Comparison of ENCODE assay signal across 8 mouse cellular contexts in genomic region chr2:48950252-48950315, GRCm38 (mm10). TPM values are rescaled to one million over a fixed set of nuclear protein-coding genes. Genes with fewer than 3 reads are reported as not detected.
DNase-seq lines count a peak whose midpoint lies in the region; ATAC-seq and TF ChIP-seq lines count a peak whose summit lies in the region.

Orc4 (minus strand) TSS chr2:48950277.

- no peaks in the 10 kb centered on the region for H3K36me3 ChIP-seq in forebrain, postnatal 0 days (ENCODE audit: insufficient read depth)
- no peaks in the 10 kb centered on the region for H3K36me3 ChIP-seq in hindbrain, embryonic 15.5 days
- H3K36me3 ChIP-seq in macrophage (ENCODE audit: inconsistent target), result no peaks in the 10 kb centered on the region

- DNase-seq in frontal cortex, adult 2 months (ENCODE audit: extremely low spot score in 1 of 2, low spot score in 1 of 2), result no peak
- no peak for DNase-seq in frontal cortex, postnatal 10 days (ENCODE audit: low spot score in 2 of 2)
- DNase-seq in adipocyte (ENCODE audit: low spot score), result peak; percentile 64
- no peak for DNase-seq in forebrain, postnatal 0 days
- DNase-seq in MN1 (ENCODE audit: low spot score), result no peak
- no peak for DNase-seq in natural killer cell, adult 2 months (ENCODE audit: low spot score in 2 of 2)

- H3K4me1 ChIP-seq in forebrain, postnatal 0 days (ENCODE audit: insufficient read depth), result peaks cover 13% of the 10 kb centered on the region; the same call in 1 of the 2 replicates
- H3K4me1 ChIP-seq in hindbrain, embryonic 15.5 days (replicated peaks), result peaks cover 17% of the 10 kb centered on the region

- peak within 1 kb of the TSS; percentile 62 for H3K4me2 ChIP-seq in forebrain, postnatal 0 days (ENCODE audit: low read depth)
- peak within 1 kb of the TSS; percentile 58 for H3K4me2 ChIP-seq in hindbrain, embryonic 15.5 days

- no peak for ATAC-seq in forebrain, postnatal 0 days
- ATAC-seq in hindbrain, embryonic 15.5 days (ENCODE audit: low FRiP score, low read depth), result no peak

- no peaks in the 10 kb centered on the region for H3K27me3 ChIP-seq in forebrain, postnatal 0 days (ENCODE audit: insufficient read depth, low read length)
- no peaks in the 10 kb centered on the region for H3K27me3 ChIP-seq in hindbrain, embryonic 15.5 days

- peaks cover 97% of the 10 kb centered on the region for H3K79me2 ChIP-seq in macrophage (ENCODE audit: inconsistent target)

- no peak for TF ChIP-seq CTCF in forebrain, postnatal 0 days (IDR thresholded peaks at IDR 0.05; ENCODE audit: low read depth)

- H3K9me3 ChIP-seq in forebrain, postnatal 0 days (ENCODE audit: low read length), result no peaks in the 10 kb centered on the region
- H3K9me3 ChIP-seq in hindbrain, embryonic 15.5 days, result no peaks in the 10 kb centered on the region

- peak within 1 kb of the TSS; percentile 97 for H3K27ac ChIP-seq in forebrain, postnatal 0 days (ENCODE audit: low read depth, low read length)
- peak within 1 kb of the TSS; percentile 96 for H3K27ac ChIP-seq in hindbrain, embryonic 15.5 days (replicated peaks)
- H3K27ac ChIP-seq in macrophage, result peak within 1 kb of the TSS; percentile 96

- peak within 1 kb of the TSS; percentile 91 for H3K4me3 ChIP-seq in forebrain, postnatal 0 days (ENCODE audit: low read depth, low read length)
- H3K4me3 ChIP-seq in hindbrain, embryonic 15.5 days, result peak within 1 kb of the TSS; percentile 86
- H3K4me3 ChIP-seq in macrophage (ENCODE audit: inconsistent target), result peak within 1 kb of the TSS; percentile 98

- peak within 1 kb of the TSS; percentile 96 for H3K9ac ChIP-seq in forebrain, postnatal 0 days
- peak within 1 kb of the TSS; percentile 71 for H3K9ac ChIP-seq in hindbrain, embryonic 15.5 days

- 0% methylated on average over 2 of the region's 2 CpGs for WGBS in forebrain, postnatal 0 days
- WGBS in hindbrain, embryonic 15.5 days, result 0% methylated on average over 2 of the region's 2 CpGs
- WGBS in macrophage (ENCODE audit: missing documents), result 0% methylated on average over 2 of the region's 2 CpGs

RNA-seq across cellular contexts. Expression of gene Orc4, which starts in this region (rescaled TPM):
- 80.1 and 81.8 TPM in 2 replicates for polyA plus RNA-seq in frontal cortex, adult 2 months (2012; rRNA removed)
- total RNA-seq in forebrain, postnatal 0 days (2014; rRNA removed), result 88.9 and 99.6 TPM in 2 replicates
- polyA plus RNA-seq in forebrain, postnatal 0 days (2015; fragmentation: Nextera tagmentation; extraction: Ambion mirVana), result 69.2 and 78.1 TPM in 2 replicates
- polyA plus RNA-seq in hindbrain, embryonic 15.5 days (2015; fragmentation: Nextera tagmentation; extraction: Ambion mirVana), result 83.6 and 85.5 TPM in 2 replicates
- total RNA-seq in macrophage (2018; cell fraction: chromatin; rRNA removed), result 100 to 1,000 TPM in 23 of 26 experiments, 10 to 100 TPM in 3; 72.3 to 232 (median 151) TPM
- 10 to 100 TPM; 19.9 to 45.4 (median 29.6) TPM for total RNA-seq in macrophage (2018; cell fraction: cytosol; rRNA removed)
- 100 to 1,000 TPM in 20 of 26 experiments, 10 to 100 TPM in 6; 57.1 to 216 (median 120) TPM for total RNA-seq in macrophage (2018; cell fraction: nucleus; rRNA removed)
- 33.0 to 39.4 TPM (median 33.2 TPM) in 3 replicates for polyA plus RNA-seq in macrophage (2018)
